Mouse (Mus musculus) urinary bladder, postnatal 25 days (tissue): ENCODE results near the gene Hdgfl2.

Experiments
- DNase-seq: peaks from one replicate; pipeline ENCODE4 v3.0.0; 2022; ENCODE audit warnings: low spot score

The Hdgfl2 gene

DNA sequence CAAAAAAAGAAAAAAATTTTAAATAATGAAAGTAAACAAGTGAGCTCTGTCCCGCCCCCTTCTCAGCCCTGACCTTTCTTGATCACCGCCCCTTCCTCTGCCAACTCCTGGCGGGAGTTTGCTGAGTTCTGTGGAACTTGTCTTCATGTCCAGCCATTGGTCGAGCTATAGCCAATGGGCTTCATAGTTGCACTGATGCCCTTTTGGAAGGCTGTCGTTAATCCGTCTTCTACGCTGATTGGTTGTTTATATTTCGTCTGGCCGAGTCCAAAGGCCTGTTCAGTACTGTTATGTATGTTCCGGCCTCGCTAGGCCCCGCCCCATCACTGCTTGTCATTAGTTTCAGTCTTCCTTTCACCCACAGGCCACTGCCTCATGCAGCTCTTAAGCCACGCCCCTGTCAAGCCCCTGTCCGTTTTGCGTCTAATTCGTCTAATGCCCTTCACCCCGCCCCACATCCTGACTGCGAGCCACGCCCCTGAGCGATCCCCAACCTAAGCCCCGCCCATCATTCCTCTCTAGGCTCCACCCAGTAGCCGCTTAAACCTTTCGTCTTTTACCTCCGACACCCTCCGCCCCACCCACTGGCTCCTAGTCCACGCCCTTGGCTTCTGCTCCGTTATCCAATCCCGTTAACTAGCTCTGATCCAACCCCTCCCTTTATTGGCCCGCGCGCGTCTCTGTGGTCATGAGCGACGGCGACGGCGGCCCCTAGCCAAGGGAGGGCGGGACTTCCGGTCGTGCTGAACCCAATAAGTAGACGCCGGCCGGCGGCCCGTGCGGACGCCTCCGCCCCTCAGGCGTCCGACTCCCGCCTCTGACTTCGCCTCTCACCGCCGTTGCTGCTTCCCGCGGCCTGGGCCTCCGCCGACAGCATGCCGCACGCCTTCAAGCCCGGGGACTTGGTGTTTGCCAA lies at the start of gene Hdgfl2:
Gene Hdgfl2 (plus strand): TSS at position 755 of the 916 bp plus-strand sequence.
- DNase-seq: peak; percentile 96

DNA sequence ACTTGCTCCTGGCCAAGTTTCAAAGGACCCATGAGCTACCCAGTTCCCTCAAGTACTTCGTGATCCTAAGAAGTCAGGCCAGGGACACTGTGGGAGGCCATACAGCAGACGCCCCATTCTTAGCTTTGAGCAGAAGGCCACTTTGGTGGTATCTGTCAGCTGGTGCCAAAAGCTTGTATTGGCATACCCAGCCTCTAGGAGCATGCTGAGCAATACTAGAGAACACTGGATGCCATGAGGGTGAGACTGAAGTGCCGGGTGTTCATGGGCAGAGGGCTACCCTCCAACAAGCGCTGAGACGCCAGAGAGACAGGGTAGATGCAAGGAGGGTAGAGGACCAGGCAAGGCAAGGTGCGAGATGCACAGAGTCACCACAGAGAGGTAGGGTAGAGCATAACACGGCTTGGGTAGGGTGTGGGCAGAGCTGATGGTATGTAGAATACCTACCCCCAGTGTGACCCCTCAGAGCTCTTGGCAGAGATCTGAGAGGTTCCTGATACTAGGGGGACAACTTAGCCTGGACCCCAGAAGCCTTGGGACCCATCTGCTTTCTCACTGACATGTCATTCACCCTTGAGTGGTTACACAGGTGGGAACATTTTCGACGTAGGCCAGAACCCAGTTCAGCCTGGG lies 49.1 kb upstream of the Hdgfl2 start:
- no peak for DNase-seq

DNA sequence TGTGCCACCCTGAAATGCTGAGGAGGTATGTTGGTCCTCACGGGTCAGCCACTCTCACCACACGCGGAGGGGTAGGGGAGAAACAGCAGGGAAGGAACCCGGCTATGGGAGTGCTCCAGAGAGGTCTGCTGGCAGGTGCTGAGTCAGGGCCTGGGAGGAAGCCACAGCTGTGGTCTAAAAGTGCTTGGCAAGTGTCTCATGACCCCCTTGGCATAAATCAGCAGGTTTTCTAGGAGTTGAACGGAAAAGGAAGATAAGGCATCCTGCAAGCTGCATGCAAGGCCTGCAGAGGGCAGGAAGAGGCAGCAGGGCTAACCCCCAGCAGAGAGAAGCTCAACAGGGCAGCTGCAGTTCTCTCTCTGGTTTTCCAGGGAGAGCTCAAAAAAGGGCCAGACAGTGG lies 48.5 kb upstream of the Hdgfl2 start:
- DNase-seq: no peak

DNA sequence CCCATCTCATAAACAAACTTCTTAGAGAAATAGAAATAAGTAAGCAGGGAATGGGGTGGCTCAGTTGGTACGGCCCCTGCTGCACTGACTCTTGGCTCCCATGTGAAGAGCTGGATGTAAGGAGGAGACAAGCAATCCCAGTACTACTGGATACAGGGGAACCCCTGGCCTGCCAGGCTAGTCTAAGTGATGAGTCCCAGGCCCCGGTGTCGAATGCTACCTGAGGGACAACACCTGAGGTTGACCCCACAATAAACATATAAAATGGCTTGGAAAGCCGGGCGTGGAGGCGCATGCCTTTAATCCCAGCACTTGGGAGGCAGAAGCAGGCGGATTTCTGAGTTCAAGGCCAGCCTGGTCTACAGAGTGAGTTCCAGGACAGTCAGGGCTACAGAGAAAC lies 48.0 kb upstream of the Hdgfl2 start:
- no peak for DNase-seq

DNA sequence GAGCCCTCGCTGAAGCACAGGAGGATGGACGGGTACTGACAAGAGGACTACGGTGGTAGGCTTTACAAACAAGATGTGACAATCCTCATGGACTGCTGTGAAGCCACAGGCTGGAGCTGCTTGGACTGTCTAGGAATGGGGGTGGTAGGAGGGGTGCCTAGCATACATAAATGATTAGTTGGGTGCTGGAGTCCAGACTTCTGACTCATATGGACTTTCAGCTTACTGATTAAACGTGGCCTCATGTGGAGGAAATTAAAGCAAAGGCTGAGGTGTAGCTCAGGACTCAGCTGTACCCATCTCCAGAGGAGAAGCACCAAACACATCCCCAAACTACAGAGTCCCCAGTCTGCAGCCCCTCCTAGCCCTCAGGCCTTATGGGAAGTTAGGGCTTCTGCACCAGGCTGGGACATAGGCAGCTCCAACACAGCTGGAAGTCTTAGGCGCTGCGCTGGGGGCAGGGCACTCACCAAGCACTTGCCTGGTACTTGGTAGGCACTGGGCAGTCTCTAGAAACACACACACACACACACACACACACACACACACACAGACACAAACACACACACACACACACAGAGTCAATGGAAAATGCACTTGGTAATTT lies 47.2 kb upstream of the Hdgfl2 start:
- no peak for DNase-seq

DNA sequence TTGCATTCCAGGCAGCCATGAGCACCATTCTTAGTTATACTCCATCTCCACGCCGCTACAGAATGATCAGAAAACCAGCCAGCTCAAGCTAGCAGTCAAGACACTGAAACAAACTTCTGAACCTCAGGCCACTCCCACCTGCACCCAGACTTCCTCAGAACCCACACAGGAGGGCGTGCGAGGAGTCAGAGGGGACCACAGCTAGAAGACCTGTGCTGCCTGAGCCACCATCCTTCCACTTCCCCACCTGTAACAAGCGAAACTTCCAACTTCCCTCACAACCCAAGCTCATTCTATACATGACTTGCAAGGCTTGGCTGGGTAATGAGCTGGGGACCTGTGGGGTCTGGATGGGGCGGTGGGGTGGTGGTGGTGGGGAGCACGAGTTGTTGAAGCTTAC lies 46.6 kb upstream of the Hdgfl2 start:
- no peak for DNase-seq

DNA sequence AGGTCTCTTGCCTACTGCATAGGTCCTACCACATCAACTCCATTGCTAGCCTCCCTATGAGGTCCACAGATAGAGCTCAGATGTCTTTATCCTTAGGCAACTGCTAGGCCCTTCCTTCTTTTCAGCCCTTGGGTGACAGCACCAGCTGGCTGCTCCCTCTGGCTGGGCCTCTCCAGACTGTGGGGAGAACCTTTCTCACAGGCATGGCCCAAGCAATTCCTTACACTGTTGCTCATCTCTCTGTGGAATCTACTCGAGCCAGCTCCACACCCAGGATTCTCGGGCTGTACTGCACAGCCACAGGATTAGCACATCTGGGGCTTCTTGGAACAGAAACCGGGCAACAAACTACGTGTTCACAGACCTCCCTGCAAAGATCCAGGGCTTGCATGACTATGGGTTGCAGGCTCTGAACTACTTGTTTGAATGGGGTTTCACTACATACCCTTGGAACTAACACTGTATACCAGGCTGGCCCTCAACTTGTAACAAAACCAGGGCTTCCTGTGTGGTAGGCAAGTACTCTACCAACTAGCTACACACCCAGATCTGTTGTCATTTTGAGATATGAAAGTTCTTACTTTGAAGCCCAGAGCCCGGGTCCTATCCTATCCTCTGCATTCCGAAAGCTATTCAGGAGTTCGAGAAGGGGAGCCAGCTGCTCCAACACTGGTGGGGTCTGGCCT lies 45.3 kb upstream of the Hdgfl2 start:
- DNase-seq: no peak

DNA sequence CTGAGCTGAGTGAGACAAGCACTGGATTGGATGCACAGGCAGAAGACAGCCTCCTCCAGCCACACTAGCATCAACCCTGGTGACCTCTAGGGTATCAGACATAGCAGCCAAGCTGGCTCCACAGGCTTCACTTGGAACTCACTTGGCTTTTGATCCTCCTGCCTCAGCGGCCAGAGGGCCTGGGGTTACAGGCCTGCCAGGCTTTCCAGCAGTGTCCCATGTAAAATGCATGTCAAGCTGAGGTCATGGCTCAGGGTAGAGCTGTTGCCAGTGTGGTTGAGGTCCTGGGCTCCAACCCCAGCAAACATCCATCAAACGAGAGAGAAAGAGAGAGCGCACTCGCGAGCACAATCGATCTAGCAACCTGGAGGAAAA lies 44.7 kb upstream of the Hdgfl2 start:
- no peak for DNase-seq

DNA sequence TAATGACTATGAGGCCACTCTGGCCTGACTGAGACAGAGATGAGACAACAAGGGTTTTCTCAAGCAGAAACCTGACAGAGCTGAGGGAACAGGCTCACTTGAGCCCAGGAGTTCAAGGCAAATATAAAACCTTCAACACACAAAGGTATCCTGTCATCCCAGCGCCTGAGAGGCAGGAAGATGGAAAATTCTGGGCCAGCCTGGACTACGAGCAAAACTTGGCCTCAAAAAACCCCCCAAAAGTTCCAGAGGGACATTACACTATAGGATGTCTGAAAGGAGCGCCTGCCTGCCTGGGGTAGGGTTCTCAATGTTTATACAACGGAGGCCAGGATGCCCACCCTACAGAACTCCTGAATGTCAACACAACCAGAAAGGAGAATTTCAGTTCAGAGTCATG lies 44.2 kb upstream of the Hdgfl2 start:
- no peak for DNase-seq

DNA sequence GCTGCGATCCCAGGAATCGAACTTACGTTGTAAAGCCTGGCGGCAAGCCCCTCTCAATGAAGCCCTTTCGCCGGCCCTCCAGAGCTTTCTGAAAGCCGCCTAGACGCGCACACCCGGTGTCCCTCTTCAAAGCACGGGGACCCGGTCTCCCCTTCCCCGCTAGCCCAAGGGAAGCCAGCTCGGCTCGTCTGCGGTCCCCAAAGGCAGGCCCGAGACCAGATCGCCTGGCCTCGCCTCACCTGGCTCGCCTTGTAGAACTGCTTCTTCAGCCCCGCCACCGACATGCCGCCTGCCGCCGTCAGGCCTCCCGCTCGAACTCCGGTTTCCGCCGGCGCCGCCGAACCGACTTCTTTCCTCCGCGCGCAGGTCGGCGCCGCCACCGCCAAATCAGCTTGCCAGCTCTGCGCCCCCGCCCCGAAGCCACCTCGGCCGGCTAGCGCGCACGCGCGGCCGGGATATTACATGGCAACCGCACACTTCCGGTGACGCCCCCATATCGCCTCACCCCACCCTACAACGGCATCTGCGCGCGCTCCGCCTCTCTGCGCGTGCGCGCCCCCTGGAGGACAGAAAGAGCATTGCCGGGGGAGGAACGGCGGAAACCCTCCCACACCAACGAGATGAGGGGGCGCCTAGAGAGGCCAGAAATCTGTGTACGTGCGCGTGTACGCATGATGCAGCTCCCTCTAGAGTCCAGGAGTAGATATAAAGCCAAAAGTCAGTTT lies 43.1 kb upstream of the Hdgfl2 start, which contains the start of gene Sh3gl1:
Gene Sh3gl1 (minus strand): TSS at position 460 of the 725 bp plus-strand sequence.
- DNase-seq: peak; percentile 99

DNA sequence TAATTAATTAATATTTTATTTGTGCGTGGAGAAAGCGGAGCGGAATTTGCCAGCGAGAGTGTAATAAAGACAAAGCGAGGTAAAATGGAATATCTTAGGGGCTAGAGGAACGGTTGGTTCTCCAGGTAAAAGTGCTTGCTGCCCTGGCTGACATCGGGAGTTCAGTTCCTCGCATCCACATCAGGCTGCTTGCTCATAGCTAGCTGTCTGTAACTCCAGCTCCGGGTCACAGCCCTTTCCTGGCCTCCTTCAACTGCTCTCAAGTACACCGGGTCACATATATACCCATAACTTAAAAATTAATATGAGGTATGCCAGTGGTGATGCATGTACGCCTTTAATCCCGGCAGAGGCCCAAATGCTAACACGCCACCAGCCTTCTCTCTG lies 42.5 kb upstream of the Hdgfl2 start:
- no peak for DNase-seq

DNA sequence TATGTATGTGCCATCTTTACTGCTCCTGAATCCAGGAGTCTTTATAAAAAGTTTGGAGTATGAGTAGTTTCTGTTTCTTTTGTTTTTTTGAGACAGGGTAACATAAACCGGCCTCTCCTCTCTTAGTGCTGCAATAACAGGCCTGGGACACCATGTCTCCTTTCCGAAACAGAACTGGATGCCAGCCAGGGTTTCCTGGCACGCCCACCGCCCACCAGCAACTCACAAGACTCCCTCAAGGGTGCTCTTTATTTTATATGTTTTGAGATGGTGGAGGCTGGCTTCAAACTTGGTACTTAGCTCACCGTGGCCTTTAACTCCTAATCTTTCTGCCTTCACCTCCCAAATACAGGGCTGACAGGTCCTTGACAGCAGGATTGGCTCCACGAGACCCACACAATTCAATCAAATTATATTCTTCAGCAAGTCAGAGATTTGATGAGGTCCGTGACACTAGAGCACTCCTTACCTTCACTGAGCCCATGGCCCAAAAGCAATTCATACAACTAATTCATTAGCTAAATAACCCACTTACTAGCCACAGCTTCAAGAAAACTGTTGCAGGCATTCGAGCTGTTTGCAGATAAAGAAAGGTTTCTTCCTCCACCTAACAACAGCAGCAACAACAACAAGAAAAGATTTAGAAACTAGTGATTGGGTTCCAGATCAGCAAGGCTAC lies 40.7 kb upstream of the Hdgfl2 start:
- no peak for DNase-seq

DNA sequence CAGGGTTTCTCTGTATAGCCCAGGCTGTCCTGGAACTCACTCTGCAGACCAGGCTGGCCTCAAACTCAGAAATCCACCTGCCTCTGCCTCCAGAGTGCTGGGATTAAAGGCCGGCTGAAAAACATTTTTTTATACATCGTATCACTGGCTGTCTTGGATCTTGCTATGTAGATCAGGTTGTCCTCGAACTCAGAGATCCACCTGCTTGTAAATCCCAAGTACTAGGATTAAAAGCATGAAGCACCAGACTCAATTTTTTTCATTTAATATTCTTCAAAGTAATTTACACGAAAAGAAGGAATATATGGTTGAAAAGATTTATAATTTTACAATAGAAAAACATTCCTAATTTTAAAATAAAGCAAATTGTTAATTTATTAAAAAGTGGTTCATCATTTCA lies 40.1 kb upstream of the Hdgfl2 start:
- DNase-seq: no peak

DNA sequence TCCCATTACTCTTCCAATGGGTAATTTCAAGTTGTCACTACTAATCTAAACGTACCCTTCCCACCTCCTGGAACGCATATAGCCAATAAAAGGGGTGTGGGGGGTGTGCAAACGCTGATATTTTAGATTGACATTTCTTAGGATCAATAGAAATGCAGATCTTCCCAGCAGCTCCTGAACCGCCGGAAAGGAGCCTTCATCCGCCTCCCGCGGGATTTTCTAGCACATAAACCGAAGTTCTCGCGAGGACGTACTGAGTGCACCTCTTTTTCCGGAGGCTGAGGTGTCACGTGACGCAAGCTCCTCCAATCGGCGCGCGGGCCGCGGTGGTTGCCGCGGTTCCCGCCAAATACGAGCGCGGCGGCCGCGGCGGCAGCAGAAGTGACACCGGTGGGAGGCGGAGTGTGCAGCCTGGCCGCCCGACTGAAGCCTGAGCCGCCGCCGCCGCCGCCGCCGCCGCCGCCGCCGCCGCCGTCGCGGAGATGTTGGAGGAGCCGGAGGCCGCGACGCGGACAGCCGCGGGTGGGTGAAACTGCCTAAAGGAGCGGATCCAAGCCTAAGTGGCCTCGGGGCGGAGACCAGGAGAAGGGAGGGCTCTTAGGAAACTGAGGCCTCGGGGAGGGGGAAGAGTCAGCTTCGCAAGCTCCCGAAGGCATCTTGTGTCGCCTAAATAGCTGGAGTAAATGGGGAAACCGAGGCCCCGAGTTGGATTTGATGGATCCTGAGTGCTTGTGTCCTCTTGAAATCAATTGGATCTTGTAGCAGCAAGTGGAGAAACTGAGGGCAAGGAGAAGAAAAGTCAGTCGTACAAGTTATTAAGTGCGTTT lies 39.2 kb upstream of the Hdgfl2 start, which contains the start of gene Chaf1a:
Gene Chaf1a (plus strand): TSS at position 410 of the 827 bp plus-strand sequence.
- DNase-seq: peak; percentile 95

DNA sequence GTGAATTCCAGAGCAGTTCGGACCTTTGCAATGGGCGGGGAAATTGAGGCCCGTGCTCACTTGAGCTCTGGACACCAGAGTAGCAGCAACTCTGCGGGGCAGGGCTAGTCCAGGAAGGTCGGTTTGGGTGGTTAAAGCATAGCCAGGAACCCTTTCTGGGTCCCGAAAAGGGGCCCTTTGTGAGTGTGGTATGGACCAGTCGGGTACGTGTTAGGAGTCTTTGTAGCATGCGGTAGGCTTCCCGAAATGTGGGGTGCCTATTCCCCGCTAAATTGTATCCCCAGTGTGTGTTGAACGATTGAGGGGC lies 38.6 kb upstream of the Hdgfl2 start:
- DNase-seq: no peak

DNA sequence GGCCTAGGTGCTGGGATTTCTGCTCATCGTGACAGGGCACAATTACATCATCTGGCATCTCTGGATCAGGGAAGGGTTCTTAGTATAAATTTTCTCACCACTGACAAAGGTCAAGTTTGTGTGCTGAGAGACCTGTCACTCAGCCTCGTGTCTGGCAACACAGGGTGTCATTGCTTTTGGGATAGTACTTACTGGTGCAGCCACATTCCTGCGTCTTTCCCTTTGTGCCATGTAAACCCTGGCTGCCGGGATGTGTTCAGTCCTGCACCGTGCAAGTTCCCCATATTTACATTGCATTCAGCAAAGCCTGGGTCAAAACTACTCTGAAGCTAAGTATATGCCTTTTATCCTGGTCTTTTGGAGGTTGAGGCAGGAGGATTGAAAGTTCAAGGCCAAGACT lies 28.1 kb upstream of the Hdgfl2 start:
- no peak for DNase-seq

DNA sequence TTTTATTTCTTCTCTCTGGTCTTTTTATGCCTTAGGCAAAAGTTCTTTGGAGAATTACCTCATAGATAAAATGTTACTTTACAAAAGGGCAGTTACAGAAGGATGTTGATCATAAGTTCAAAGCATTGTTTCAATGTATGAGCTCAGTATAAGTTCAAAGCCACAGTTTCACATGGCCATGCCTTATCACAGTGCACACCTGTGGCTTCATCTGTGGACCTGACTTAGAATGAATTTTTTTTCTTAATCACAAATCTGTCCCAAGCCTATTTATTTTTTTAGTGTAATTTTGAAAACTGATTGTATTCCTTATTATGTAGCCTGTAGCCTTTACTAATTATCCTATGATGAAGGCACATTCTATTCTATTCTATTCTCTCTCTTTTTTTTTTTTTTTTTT lies 24.5 kb upstream of the Hdgfl2 start:
- no peak for DNase-seq

DNA sequence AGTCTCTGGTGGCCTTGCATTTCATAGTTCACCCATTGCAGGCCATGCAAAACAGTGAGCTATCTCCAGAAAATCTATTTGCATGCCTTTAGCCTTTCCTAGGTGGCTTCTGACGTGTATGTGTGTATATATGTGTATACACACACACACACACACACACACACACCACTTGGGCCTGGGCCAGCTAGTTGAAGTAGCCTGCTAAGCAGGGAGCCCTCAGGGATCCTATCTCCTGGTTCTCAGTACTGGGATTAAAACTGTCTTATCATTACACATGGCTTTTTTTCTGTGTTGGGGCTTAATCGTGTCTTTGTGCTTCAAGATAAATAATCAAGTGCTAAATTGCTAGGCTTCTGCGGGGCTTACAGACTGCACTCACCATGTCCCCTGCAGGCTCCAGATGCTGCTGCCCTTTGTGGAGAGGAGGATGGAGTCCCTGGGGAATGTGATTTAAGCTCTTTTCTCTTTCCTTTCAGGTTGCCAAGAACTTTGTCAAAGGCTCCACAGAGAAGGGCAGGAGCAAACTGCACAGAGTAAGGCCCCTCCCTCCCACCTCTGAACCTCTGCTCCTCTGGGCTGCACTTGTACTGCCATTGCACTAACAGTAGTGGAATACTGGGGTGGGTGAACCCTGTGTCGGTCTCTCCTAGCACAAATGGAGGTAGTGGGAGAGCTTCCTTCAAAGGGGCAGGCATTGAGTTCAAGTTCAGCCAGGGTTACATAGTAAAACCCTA lies 23.3 kb upstream of the Hdgfl2 start:
- no peak for DNase-seq

DNA sequence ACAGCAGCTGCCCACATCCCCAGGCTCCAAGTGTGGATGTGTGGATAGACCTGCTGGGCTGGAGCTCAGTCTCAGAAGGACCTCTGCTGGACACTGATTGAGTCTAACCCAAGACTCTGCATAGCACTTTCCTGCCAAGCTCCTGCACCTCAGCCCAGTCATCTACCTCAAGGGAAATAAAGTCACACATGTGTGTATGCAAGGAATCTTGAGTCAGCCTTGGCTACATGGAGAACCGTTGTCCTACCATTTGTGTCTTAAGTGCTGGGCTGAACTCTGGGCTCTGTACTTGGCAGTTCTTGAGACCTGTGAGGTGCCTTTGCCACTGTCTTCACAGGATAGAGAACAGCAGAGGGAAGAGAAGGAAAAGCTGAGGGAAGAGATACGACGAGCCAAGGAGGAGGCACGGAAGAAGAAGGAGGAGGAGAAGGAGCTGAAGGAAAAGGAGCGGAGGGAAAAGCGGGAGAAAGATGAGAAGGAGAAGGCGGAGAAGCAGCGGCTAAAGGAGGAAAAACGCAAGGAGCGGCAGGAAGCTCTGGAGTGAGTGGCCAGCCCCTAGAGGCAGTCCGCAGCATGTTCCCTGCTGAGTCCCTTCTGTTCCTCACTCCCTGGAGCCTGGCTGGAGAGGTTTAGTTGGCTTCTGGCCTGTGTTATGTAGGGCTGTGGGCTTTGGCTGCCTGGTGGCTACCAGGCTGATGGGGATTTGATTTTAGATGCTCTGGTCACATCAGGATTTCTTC lies 21.9 kb upstream of the Hdgfl2 start:
- no peak for DNase-seq
